Mouse (Mus musculus): ENCODE data around the gene Upk3a. TPM values are rescaled to one million over a fixed set of nuclear protein-coding genes. Genes with fewer than 3 reads are reported as not detected.

Upk3a gene
- total RNA-seq, 2 experiments from 2014 or later: not detected

DNA sequence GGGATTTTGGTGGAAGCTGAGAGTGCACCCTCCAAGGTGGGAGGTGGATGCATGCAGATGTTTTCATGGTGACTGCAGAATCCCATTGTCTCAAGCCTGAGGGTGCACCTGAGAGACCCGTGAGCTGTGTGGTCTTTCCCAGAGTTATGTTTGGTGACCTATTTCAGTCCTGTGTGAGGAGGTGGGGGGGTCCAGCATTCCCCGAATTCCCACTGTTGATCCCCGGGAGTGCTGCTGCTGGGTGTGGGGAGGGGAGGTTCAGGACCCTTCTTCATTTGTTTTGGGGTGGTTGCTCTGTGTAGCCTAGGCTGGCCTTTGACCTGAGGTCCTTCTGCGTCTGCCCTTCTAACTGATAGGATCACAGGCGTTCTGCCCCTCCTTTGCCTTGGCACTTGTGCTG, 26.8 kb downstream of the Upk3a start:
- no peak for DNase-seq
- intact Hi-C loops (cut with DNase I): no loop called here

DNA sequence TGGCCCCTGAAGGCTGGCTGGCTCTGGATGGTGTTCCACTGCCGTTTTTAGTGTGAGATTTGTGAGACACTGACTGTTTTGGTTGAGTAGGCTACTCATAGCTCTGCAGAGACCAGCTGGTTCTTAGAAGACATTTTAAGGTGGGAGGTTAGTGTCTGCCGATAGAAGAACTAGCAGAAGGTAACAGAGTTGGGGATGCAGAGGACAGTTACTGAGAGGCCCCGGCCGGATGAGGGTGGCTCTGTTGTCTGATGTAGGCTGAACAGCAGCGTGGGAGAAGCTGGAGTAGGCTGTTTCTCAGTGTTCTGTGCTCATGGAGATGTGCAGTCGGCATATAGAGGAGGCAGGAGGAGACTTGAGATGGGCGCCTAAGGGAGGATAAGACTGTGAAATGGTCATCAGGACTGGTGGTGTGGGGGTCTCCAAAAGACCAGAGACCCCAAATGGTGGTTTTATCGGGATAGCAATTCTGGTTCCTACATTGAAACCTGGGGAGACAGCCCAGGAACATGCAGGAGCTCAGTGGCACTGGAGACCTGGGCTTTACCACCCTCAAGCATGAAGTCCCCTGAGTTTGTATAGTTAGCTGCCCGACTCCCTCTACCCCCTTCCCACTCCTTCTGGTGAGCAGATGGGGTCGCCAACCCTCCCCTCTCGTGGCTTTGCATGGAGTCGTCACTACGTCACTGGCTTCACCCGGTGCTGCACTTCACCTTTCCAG, 29.4 kb downstream of the Upk3a start:
- no peak for DNase-seq
- intact Hi-C loops (cut with DNase I): no loop called here

DNA sequence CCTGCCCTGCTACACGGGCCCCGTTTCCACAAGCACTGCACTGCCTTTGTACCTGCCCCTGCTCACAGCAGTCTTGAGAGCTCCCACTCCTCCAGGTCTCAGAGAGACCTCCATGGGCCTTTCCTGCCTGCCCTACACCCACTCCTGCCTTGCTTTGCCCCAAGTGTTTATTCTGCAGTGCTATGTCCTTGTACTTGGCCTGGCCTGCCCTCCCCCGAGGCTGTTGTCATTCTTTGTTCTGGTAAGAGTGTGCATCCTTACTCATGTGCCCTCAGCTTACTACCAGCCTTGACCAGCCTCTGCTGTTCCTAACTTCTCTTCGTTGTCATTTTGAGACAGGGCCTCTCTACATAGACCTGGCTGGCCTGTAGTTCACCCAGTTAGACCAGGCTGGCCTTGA, 30.9 kb downstream of the Upk3a start:
- intact Hi-C loops (cut with DNase I): no loop called here
- DNase-seq: no peak

DNA sequence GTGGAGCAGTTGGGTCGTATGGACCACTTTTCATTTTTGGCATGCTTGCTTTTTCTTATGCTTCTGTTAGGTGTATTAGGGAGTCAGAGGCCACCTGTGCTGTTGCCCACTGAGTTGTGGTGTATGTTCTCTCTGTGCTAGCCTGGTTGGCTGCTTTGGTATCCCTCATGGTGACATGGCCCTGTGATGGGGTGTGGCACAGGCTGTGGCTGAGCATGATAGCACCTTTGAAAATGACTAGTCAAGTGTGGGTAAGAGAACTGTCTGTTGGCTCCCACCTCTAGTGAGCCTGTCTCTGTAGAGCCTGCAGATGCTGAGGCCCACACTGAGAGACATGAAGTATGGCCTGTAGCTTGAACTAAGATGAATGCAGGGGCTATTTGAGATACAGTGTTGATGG, 32.8 kb downstream of the Upk3a start:
- intact Hi-C loops (cut with DNase I): no loop called here
- DNase-seq: no peak

DNA sequence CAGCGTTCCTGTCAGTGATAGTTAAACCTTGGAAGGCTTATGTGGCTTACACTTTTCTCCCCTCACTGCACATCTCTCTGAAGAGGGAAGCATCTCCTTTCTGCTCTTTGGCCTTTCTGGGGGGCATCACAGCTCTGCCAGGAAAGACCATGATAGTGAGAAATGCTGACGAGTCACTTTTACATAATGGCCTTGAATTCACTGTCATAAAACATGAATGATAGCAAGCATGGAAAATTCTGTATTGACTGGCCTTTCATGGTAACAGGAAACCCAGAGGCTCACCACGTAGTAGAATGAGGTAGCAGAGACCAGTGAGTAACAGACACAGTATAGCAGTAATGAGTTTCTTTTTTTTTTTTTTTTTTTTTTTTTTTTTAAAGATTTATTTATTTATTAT, 37.2 kb downstream of the Upk3a start:
- intact Hi-C loops (cut with DNase I): no loop called here

DNA sequence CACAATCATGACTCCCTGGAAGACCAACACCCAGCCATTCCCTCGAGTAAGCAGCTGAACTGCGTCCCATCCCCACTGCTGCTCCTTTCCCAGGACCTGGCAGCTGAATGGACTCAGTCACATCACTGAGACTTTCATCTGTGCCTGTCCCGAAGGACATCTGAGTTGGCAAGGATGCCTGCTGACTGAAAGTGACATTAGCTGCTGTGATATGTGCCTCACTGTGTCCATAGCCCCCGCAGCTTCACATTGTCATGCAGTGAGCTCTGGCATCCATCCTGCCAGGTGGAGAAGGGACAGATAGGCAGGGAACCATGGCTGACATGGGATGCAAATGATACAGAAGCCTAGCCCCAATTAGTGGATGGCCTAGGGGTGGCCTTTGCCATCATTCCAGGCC, 38.2 kb downstream of the Upk3a start:
- intact Hi-C loops (cut with DNase I): no loop called here
- no peak for DNase-seq

More for the DNA sequence above, 37.2 kb downstream of the Upk3a start:
- no peak for DNase-seq

DNA sequence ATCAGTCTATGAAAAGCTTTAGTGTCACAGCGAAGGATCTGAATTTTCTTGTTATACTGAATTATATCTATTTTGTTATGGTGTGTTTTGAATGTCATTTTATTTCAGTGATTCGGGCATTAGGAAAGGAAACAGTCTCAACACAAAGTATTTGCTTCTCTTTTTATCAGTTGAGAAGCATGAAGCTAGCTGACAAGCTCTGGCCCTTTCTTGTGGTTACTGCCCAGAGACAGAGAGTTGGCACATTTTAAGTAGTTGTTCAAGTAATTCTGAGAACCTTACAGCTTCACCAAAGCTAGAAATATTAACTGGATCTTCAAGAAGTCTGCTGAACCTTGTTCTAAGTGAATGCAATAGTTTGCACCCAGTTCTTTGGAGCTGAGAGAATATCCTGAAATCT, 46.5 kb downstream of the Upk3a start:
- intact Hi-C loops (cut with DNase I): no loop called here
- no peak for DNase-seq

DNA sequence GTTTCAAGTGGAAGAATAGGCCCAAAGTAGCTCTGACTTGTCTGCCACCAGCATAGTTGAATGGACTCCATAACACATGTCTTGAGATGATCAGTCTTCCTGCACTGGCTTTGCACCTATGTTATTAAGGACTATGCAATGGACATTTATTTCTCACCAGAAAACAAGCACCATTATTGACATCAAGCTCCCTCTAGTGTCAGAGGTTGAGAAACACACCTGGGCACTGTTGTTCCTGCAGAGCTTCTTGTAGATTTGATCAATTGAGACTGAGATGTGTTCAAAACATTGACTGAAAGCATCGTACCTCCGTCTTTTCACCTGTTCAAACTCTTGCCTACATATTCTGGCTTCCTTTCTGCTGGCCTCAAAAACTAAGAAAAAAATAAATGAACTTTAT, 53.6 kb downstream of the Upk3a start:
- intact Hi-C loops (cut with DNase I): loop anchor here (1.0 kb wide), 1 partner anchor 69 kb away; no protein-coding TSS in a partner anchor
- peak; percentile 15 to 56 for DNase-seq

Other genes with a start within 250 kb of the Upk3a start
- gene Phf21b, start 161.1 kb upstream of the Upk3a start, total RNA-seq (2021): 1 to 10 TPM; 1.4 to 1.6 TPM
- gene Gm29666, start 97.1 kb upstream of the Upk3a start, total RNA-seq (2021): under 1 TPM; 0.19 to 0.22 TPM
- 10 to 100 TPM; 16.8 to 20.0 TPM for gene Nup50, start 93.7 kb upstream of the Upk3a start, total RNA-seq (2021)
- 10 to 100 TPM; 20.6 to 21.9 TPM for gene 5031439G07Rik, start 28.6 kb upstream of the Upk3a start, total RNA-seq (2021)
- 1 to 10 TPM; 7.9 TPM for gene Fam118a, start 11.8 kb downstream of the Upk3a start, total RNA-seq (2021)
- under 1 TPM in 1 of 2 experiments, not detected in 1; 0.05 TPM for gene Smc1b, start 114.8 kb downstream of the Upk3a start, total RNA-seq (2021)
- gene Ribc2, start 114.9 kb downstream of the Upk3a start, total RNA-seq (2021): not detected
- 10 to 100 TPM; 60.9 to 78.2 TPM for gene Fbln1, start 188.8 kb downstream of the Upk3a start, total RNA-seq (2021)